9 mouse cellular contexts compared by ENCODE assay signal in the genomic region with DNA sequence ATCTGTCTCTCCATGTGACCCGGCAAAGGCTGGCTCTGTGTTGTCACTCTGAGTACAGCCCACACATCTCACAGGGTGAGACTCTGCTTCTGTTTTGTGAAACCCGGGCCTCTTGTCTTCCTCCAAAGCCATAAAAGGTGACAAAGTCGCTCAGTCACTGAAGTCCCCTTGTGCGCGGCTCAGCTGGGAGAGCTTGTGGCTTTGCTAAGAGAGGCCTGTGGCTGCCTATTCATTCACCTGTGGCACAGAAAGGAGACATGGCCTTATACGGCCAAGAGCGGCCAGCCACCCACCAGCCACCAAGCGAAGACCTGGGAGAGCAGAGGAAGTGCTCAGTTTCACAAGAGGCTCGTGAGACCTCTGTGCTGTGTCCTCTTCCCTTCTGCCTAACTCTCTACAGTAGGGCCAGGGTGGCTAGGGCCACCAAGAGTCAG. TPM values are rescaled to one million over a fixed set of nuclear protein-coding genes. Genes with fewer than 3 reads are reported as not detected.
DNase-seq lines count a peak whose midpoint lies in the region; ATAC-seq and TF ChIP-seq lines count a peak whose summit lies in the region.
"Had no signal": no experiment of that assay in that cellular context is flagged by ENCODE, and none has a peak within 500 bp of the region (broad histone marks: within the 10 kb centered on the region; RNA-seq: fewer than 3 reads in every experiment).

No protein-coding gene starts in this region.

- no peaks in the 10 kb centered on the region for H3K9me3 ChIP-seq in liver, embryonic 16.5 days (replicated peaks; ENCODE audit: control insufficient read depth, low read length)
- H3K9me3 ChIP-seq in liver, embryonic 11.5 days (ENCODE audit: control insufficient read depth, low read length) = no peaks in the 10 kb centered on the region
- no peaks in the 10 kb centered on the region for H3K9me3 ChIP-seq in megakaryocyte, embryonic 14.5 days
- H3K9me3 ChIP-seq: liver, embryonic 13.5 days had no signal

- H3K4me2 ChIP-seq in liver, embryonic 16.5 days (ENCODE audit: low read depth, low read length) = no peak overlapping the region
- no peak overlapping the region for H3K4me2 ChIP-seq in liver, embryonic 11.5 days
- H3K4me2 ChIP-seq: liver, embryonic 13.5 days had no signal

- H3K27ac ChIP-seq in liver, embryonic 16.5 days (ENCODE audit: low read length) = peak overlapping the region; percentile 21
- no peak overlapping the region for H3K27ac ChIP-seq in liver, embryonic 11.5 days (ENCODE audit: low read depth, low read length)
- peak overlapping the region; percentile 94 for H3K27ac ChIP-seq in bone marrow, adult 2 months (ENCODE audit: control insufficient read depth, insufficient read depth, low read depth, low read length, poor library complexity)
- H3K27ac ChIP-seq: liver, embryonic 13.5 days had no signal

- no peak overlapping the region for H3K9ac ChIP-seq in liver, embryonic 16.5 days (ENCODE audit: low read depth, low read length)
- H3K9ac ChIP-seq in liver, embryonic 11.5 days (ENCODE audit: low read depth, low read length) = no peak overlapping the region
- H3K9ac ChIP-seq: liver, embryonic 13.5 days had no signal

- peaks cover 3% of the 10 kb centered on the region for H3K4me1 ChIP-seq in liver, embryonic 16.5 days (ENCODE audit: control insufficient read depth, low read depth, low read length)
- H3K4me1 ChIP-seq in liver, embryonic 11.5 days (replicated peaks; ENCODE audit: control insufficient read depth, insufficient read depth, low read length) = peaks cover 6% of the 10 kb centered on the region; the same call in 1 of the 2 replicates
- peaks cover 5% of the 10 kb centered on the region for H3K4me1 ChIP-seq in bone marrow, adult 2 months (ENCODE audit: control insufficient read depth, insufficient read depth, low read length)
- H3K4me1 ChIP-seq in megakaryocyte, embryonic 14.5 days = peaks cover 52% of the 10 kb centered on the region

- no peak for TF ChIP-seq POLR2A in bone marrow, adult 2 months (IDR thresholded peaks at IDR 0.05; ENCODE audit: borderline replicate concordance, control insufficient read depth, low read depth, low read length)

- no peaks in the 10 kb centered on the region for H3K27me3 ChIP-seq in liver, embryonic 16.5 days (ENCODE audit: control insufficient read depth, insufficient read depth, low read depth, low read length)
- H3K27me3 ChIP-seq in liver, embryonic 11.5 days (replicated peaks; ENCODE audit: control insufficient read depth, insufficient read depth, low read length) = no peaks in the 10 kb centered on the region
- peaks cover 48% of the 10 kb centered on the region for H3K27me3 ChIP-seq in megakaryocyte, embryonic 14.5 days (replicated peaks)
- H3K27me3 ChIP-seq: liver, embryonic 13.5 days had no signal

- no peak for DNase-seq in liver, embryonic 11.5 days (ENCODE audit: low spot score)
- peak; percentile 74 for DNase-seq in thymus, postnatal 0 days (ENCODE audit: low spot score)
- DNase-seq in neural tube, embryonic 10.5 days (ENCODE audit: extremely low spot score, low spot score) = no peak
- DNase-seq: gastrocnemius, postnatal 25 days; liver, embryonic 13.5 days had no signal

- WGBS in liver, embryonic 16.5 days (ENCODE audit: insufficient replicate concordance) = 37% methylated on average over 9 of the region's 9 CpGs
- 41% methylated on average over 9 of the region's 9 CpGs for WGBS in liver, embryonic 11.5 days
- 6% methylated on average over 9 of the region's 9 CpGs for WGBS in bone marrow, adult 2 months

- ATAC-seq in liver, embryonic 16.5 days (ENCODE audit: low read depth) = 0 out of 2 replicates have a peak, but pooled peaks have one; percentile 16
- ATAC-seq in liver, embryonic 11.5 days (replicated peaks; ENCODE audit: low FRiP score) = no peak
- no peak for ATAC-seq in frontal cortex, adult (ENCODE audit: low TSS enrichment)

- no peaks in the 10 kb centered on the region for H3K36me3 ChIP-seq in liver, embryonic 16.5 days (ENCODE audit: control insufficient read depth, insufficient read depth)
- H3K36me3 ChIP-seq in liver, embryonic 11.5 days (ENCODE audit: control insufficient read depth, insufficient read depth, low read length) = no peaks in the 10 kb centered on the region
- no peaks in the 10 kb centered on the region for H3K36me3 ChIP-seq in megakaryocyte, embryonic 14.5 days (replicated peaks; ENCODE audit: low read length)
- H3K36me3 ChIP-seq: liver, embryonic 13.5 days had no signal

- no peak overlapping the region for H3K4me3 ChIP-seq in liver, embryonic 16.5 days (ENCODE audit: low read depth, low read length)
- no peak overlapping the region for H3K4me3 ChIP-seq in liver, embryonic 11.5 days (ENCODE audit: low read depth, low read length)
- H3K4me3 ChIP-seq in bone marrow, adult 2 months (replicated peaks; ENCODE audit: control insufficient read depth, low read depth, low read length) = peak overlapping the region; percentile 4
- peak overlapping the region; percentile 8 for H3K4me3 ChIP-seq in megakaryocyte, embryonic 14.5 days (replicated peaks)
- H3K4me3 ChIP-seq: liver, embryonic 13.5 days had no signal

- no peak for TF ChIP-seq CTCF in bone marrow, adult 2 months (IDR thresholded peaks at IDR 0.05; ENCODE audit: control insufficient read depth, insufficient read depth, low read length)

RNA-seq across cellular contexts. Expression of a gene that starts 5.9 kb away (rescaled TPM):
- polyA plus RNA-seq in liver, embryonic 16.5 days (2015; fragmentation: Nextera tagmentation; extraction: Ambion mirVana) = 4.1 and 4.7 TPM in 2 replicates
- polyA plus RNA-seq in liver, embryonic 11.5 days (2014; fragmentation: Nextera tagmentation; extraction: Ambion mirVana) = 9.5 and 10.3 TPM in 2 replicates
- polyA plus RNA-seq in bone marrow, adult 2 months (2011; ENCODE audit: insufficient read depth, insufficient read length, low replicate concordance, missing spikeins) = 0.88 and 3.2 TPM in 2 replicates
- 1.7 and 2.0 TPM in 2 replicates for polyA plus RNA-seq in megakaryocyte, embryonic 14.5 days (2012; ENCODE audit: insufficient read depth, low replicate concordance)
- polyA plus RNA-seq in thymus, postnatal 0 days (2015; fragmentation: Nextera tagmentation; extraction: Ambion mirVana) = 9.0 and 9.2 TPM in 2 replicates

RNA-seq across cellular contexts. Expression of a gene that starts 56.2 kb away (rescaled TPM):
- polyA plus RNA-seq in liver, embryonic 16.5 days (2015; fragmentation: Nextera tagmentation; extraction: Ambion mirVana) = 29.9 and 38.1 TPM in 2 replicates
- 132 and 155 TPM in 2 replicates for polyA plus RNA-seq in liver, embryonic 11.5 days (2014; fragmentation: Nextera tagmentation; extraction: Ambion mirVana)
- polyA plus RNA-seq in bone marrow, adult 2 months (2011; ENCODE audit: insufficient read depth, insufficient read length, low replicate concordance, missing spikeins) = 90.1 and 247 TPM in 2 replicates
- polyA plus RNA-seq in megakaryocyte, embryonic 14.5 days (2012; ENCODE audit: insufficient read depth, low replicate concordance) = 413 and 593 TPM in 2 replicates
- polyA plus RNA-seq in thymus, postnatal 0 days (2015; fragmentation: Nextera tagmentation; extraction: Ambion mirVana) = 94.3 and 127 TPM in 2 replicates

Comparison
In these comparisons a context has a peak if more than half of its experiments do, and no peak if none do; other contexts are left out.
1. H3K4me3 ChIP-seq: peak in bone marrow, adult 2 months (single experiment) and megakaryocyte, embryonic 14.5 days (single experiment); none in liver, embryonic 16.5 days (single experiment) and liver, embryonic 11.5 days (single experiment).